Mouse (Mus musculus): ENCODE measurements around the gene Tmem86a. TPM values are rescaled to one million over a fixed set of nuclear protein-coding genes. Genes with fewer than 3 reads are reported as not detected.
A peak's percentile ranks its signal among the peaks of the same experiment; 100 is the strongest.
"Not testable (repeated sequence)": the region's sequence is repeated elsewhere in the genome, so short reads cannot be mapped to it uniquely, and the experiment has no call there.

Tmem86a gene
- total RNA-seq, 2 experiments from 2014 or later, result 3.2 to 4.1 TPM

- DNase-seq (ENCODE audit: low spot score), result not testable (repeated sequence)
Observed at GRCm38 (mm10) chr7:47026899-47027298, 23.5 kb upstream of the Tmem86a start.

GRCm38 (mm10) chr7:47027520-47027919 is 22.9 kb upstream of the Tmem86a start:
- no peak for DNase-seq (ENCODE audit: low spot score)

GRCm38 (mm10) chr7:47030517-47031193 is 19.7 kb upstream of the Tmem86a start:
- DNase-seq (ENCODE audit: low spot score), result no peak

GRCm38 (mm10) chr7:47031371-47031770 is 19.0 kb upstream of the Tmem86a start:
- DNase-seq (ENCODE audit: low spot score), result no peak

- no peak for DNase-seq (ENCODE audit: low spot score)
Observed at GRCm38 (mm10) chr7:47034785-47035384, 15.5 kb upstream of the Tmem86a start.

GRCm38 (mm10) chr7:47035426-47035825 is 15.0 kb upstream of the Tmem86a start:
- DNase-seq (ENCODE audit: low spot score), result peak; percentile 30

- no peak for DNase-seq (ENCODE audit: low spot score)
Observed at GRCm38 (mm10) chr7:47041706-47042105, 8.7 kb upstream of the Tmem86a start.

GRCm38 (mm10) chr7:47042121-47042520 is 8.3 kb upstream of the Tmem86a start:
- DNase-seq (ENCODE audit: low spot score), result no peak

GRCm38 (mm10) chr7:47042823-47043490 is 7.4 kb upstream of the Tmem86a start:
- no peak for DNase-seq (ENCODE audit: low spot score)

GRCm38 (mm10) chr7:47050766-47051165 is 365 bp downstream of the Tmem86a start:
- DNase-seq (ENCODE audit: low spot score), result peak; percentile 45

GRCm38 (mm10) chr7:47051404-47052151 is 1.2 kb downstream of the Tmem86a start:
- no peak for DNase-seq (ENCODE audit: low spot score)

GRCm38 (mm10) chr7:47052276-47052675 is 1.9 kb downstream of the Tmem86a start:
- peak; percentile 64 for DNase-seq (ENCODE audit: low spot score)

- no peak for DNase-seq (ENCODE audit: low spot score)
Observed at GRCm38 (mm10) chr7:47053287-47053686, 2.9 kb downstream of the Tmem86a start.

- no peak for DNase-seq (ENCODE audit: low spot score)
Observed at GRCm38 (mm10) chr7:47054666-47055065, 4.3 kb downstream of the Tmem86a start.

GRCm38 (mm10) chr7:47055744-47056143 is 5.3 kb downstream of the Tmem86a start:
- DNase-seq (ENCODE audit: low spot score), result no peak

GRCm38 (mm10) chr7:47056273-47056672 is 5.9 kb downstream of the Tmem86a start:
- DNase-seq (ENCODE audit: low spot score), result no peak

GRCm38 (mm10) chr7:47059339-47059738 is 8.9 kb downstream of the Tmem86a start:
- DNase-seq (ENCODE audit: low spot score), result no peak

GRCm38 (mm10) chr7:47061560-47061959 is 11.2 kb downstream of the Tmem86a start:
- no peak for DNase-seq (ENCODE audit: low spot score)

GRCm38 (mm10) chr7:47066942-47067341 is 16.5 kb downstream of the Tmem86a start:
- DNase-seq (ENCODE audit: low spot score), result no peak

- DNase-seq (ENCODE audit: low spot score), result no peak
Observed at GRCm38 (mm10) chr7:47067879-47068278, 17.5 kb downstream of the Tmem86a start.

- DNase-seq (ENCODE audit: low spot score), result no peak
Observed at GRCm38 (mm10) chr7:47072551-47072950, 22.1 kb downstream of the Tmem86a start.
